Mouse (Mus musculus) midbrain, embryonic 10.5 days (tissue): ENCODE data around the gene Hdac9. TPM values are rescaled to one million over a fixed set of nuclear protein-coding genes. Genes with fewer than 3 reads are reported as not detected.

Source experiments
- DNase-seq: peaks from one replicate; pipeline ENCODE4 v3.0.0-alpha.2; 2017; ENCODE audit warnings: low spot score
- H3K27ac ChIP-seq: fragments of 300-500 bp; sonication (generic); replicated peaks from 2 replicates; pipeline ENCODE4 v1.5.1; 2016; ENCODE audit warnings: mild to moderate bottlenecking
- H3K27me3 ChIP-seq: fragments of 300-500 bp; sonication (generic); 2 replicates; pipeline ENCODE4 v1.6.1; 2016; ENCODE audit warnings: low read depth, mild to moderate bottlenecking; ENCODE audit not compliant: poor library complexity, severe bottlenecking
- H3K36me3 ChIP-seq: fragments of 300-500 bp; sonication (generic); 2 replicates; pipeline ENCODE4 v1.6.1; 2016; ENCODE audit warnings: mild to moderate bottlenecking, moderate library complexity
- H3K4me1 ChIP-seq: fragments of 300-500 bp; sonication (generic); 2 replicates; pipeline ENCODE4 v1.6.1; 2016
- H3K4me3 ChIP-seq: fragments of 300-500 bp; sonication (generic); 2 replicates; pipeline ENCODE4 v1.5.1; 2016; ENCODE audit warnings: mild to moderate bottlenecking, moderate library complexity
- H3K9me3 ChIP-seq: fragments of 300-500 bp; sonication (generic); replicated peaks from 2 replicates; pipeline ENCODE4 v1.6.1; 2016; ENCODE audit warnings: mild to moderate bottlenecking
- WGBS: fragments of 180-500 bp; shearing (Covaris S2); methylation state at CpG from one replicate; pipeline ENCODE4 v1.1.7; 2016; 5-methylcytosine and 5-hydroxymethylcytosine counted together
- polyA plus RNA-seq: library from polyadenylated mRNA; unstranded; fragments of >200 nt; fragmentation: Nextera tagmentation; extraction: Ambion mirVana; gene quantifications from 2 replicates; pipeline ENCODE4 v1.2.1, GENCODE M21; 2016

The Hdac9 gene
- polyA plus RNA-seq, 1 experiment from 2014 or later: 7.9 TPM

- H3K27me3 ChIP-seq: no peaks in the 10 kb centered on the region
- H3K27ac ChIP-seq: no peak overlapping the region
- 94% methylated on average over 1 of the region's 1 CpGs for WGBS
- no peaks in the 10 kb centered on the region for H3K9me3 ChIP-seq
- no peak overlapping the region for H3K4me3 ChIP-seq
- no peak for DNase-seq
- H3K4me1 ChIP-seq: no peaks in the 10 kb centered on the region
- H3K36me3 ChIP-seq: no peaks in the 10 kb centered on the region
These were observed 589.8 kb downstream of the Hdac9 start for GRCm38 (mm10) chr12:34327111-34327510.

- Histone ChIP-seq H3K27me3 (no peaks in the 10 kb centered on the region), H3K4me3 (no peak overlapping the region), H3K36me3 (no peaks in the 10 kb centered on the region), H3K9me3 (no peaks in the 10 kb centered on the region), H3K27ac (no peak overlapping the region), H3K4me1 (no peaks in the 10 kb centered on the region)
- DNase-seq: no peak
- WGBS: 88% methylated on average over 15 of the region's 15 CpGs
These were observed 604.7 kb downstream of the Hdac9 start for GRCm38 (mm10) chr12:34312113-34312719.

- peaks cover 8% of the 10 kb centered on the region; the same call in 1 of the 2 replicates for H3K4me1 ChIP-seq
- H3K27me3 ChIP-seq: no peaks in the 10 kb centered on the region
- H3K36me3 ChIP-seq: no peaks in the 10 kb centered on the region
- no peak overlapping the region for H3K27ac ChIP-seq
- H3K9me3 ChIP-seq: no peaks in the 10 kb centered on the region
- DNase-seq: no peak
- WGBS: 46% methylated on average over 3 of the region's 3 CpGs
- H3K4me3 ChIP-seq: no peak overlapping the region
These were observed 611.4 kb downstream of the Hdac9 start for GRCm38 (mm10) chr12:34305453-34305852.

- Histone ChIP-seq H3K27ac (no peak overlapping the region), H3K4me3 (no peak overlapping the region), H3K36me3 (no peaks in the 10 kb centered on the region), H3K9me3 (no peaks in the 10 kb centered on the region), H3K4me1 (no peaks in the 10 kb centered on the region), H3K27me3 (no peaks in the 10 kb centered on the region)
- WGBS: 89% methylated on average over 7 of the region's 7 CpGs
- DNase-seq: no peak
These were observed 624.5 kb downstream of the Hdac9 start for GRCm38 (mm10) chr12:34292346-34292745.

- no peak overlapping the region for H3K27ac ChIP-seq
- H3K9me3 ChIP-seq: no peaks in the 10 kb centered on the region
- WGBS: 88% methylated on average over 2 of the region's 2 CpGs
- DNase-seq: no peak
- no peaks in the 10 kb centered on the region for H3K27me3 ChIP-seq
- no peak overlapping the region for H3K4me3 ChIP-seq
- no peaks in the 10 kb centered on the region for H3K36me3 ChIP-seq
- no peaks in the 10 kb centered on the region for H3K4me1 ChIP-seq
These were observed 629.7 kb downstream of the Hdac9 start for GRCm38 (mm10) chr12:34287218-34287617.

- Histone ChIP-seq H3K36me3 (no peaks in the 10 kb centered on the region), H3K9me3 (no peaks in the 10 kb centered on the region), H3K27me3 (no peaks in the 10 kb centered on the region), H3K4me3 (no peak overlapping the region), H3K27ac (no peak overlapping the region), H3K4me1 (no peaks in the 10 kb centered on the region)
- no peak for DNase-seq
These were observed 632.0 kb downstream of the Hdac9 start for GRCm38 (mm10) chr12:34284888-34285287.

GRCm38 (mm10) chr12:34284396-34284795 lies 632.5 kb downstream of the Hdac9 start:
- no peak for DNase-seq
- WGBS: 93% methylated on average over 3 of the region's 3 CpGs

GRCm38 (mm10) chr12:34278822-34279221 lies 638.1 kb downstream of the Hdac9 start:
- no peaks in the 10 kb centered on the region for H3K27me3 ChIP-seq
- H3K9me3 ChIP-seq: no peaks in the 10 kb centered on the region
- H3K4me3 ChIP-seq: no peak overlapping the region
- no peaks in the 10 kb centered on the region for H3K36me3 ChIP-seq
- H3K4me1 ChIP-seq: no peaks in the 10 kb centered on the region
- DNase-seq: no peak
- no peak overlapping the region for H3K27ac ChIP-seq
- WGBS: 94% methylated on average over 12 of the region's 12 CpGs

More at GRCm38 (mm10) chr12:34284396-34284795, 632.5 kb downstream of the Hdac9 start:
- Histone ChIP-seq H3K4me1 (no peaks in the 10 kb centered on the region), H3K4me3 (no peak overlapping the region), H3K36me3 (no peaks in the 10 kb centered on the region), H3K27me3 (no peaks in the 10 kb centered on the region), H3K27ac (no peak overlapping the region), H3K9me3 (no peaks in the 10 kb centered on the region)

- Histone ChIP-seq H3K4me1 (0 out of 2 replicates have a peak, but pooled peaks cover 3% of the 10 kb centered on the region), H3K9me3 (no peaks in the 10 kb centered on the region), H3K27me3 (no peaks in the 10 kb centered on the region), H3K4me3 (no peak overlapping the region), H3K36me3 (no peaks in the 10 kb centered on the region), H3K27ac (no peak overlapping the region)
- DNase-seq: no peak
- 89% methylated on average over 1 of the region's 1 CpGs for WGBS
These were observed 643.1 kb downstream of the Hdac9 start for GRCm38 (mm10) chr12:34273816-34274215.

GRCm38 (mm10) chr12:34270096-34270495 lies 646.8 kb downstream of the Hdac9 start:
- Histone ChIP-seq H3K4me3 (no peak overlapping the region), H3K36me3 (no peaks in the 10 kb centered on the region), H3K9me3 (no peaks in the 10 kb centered on the region), H3K27ac (no peak overlapping the region), H3K27me3 (no peaks in the 10 kb centered on the region), H3K4me1 (0 out of 2 replicates have a peak, but pooled peaks cover 3% of the 10 kb centered on the region)
- 84% methylated on average over 6 of the region's 6 CpGs for WGBS
- no peak for DNase-seq

- 0 out of 2 replicates have a peak, but pooled peaks cover 3% of the 10 kb centered on the region for H3K4me1 ChIP-seq
- H3K9me3 ChIP-seq: no peaks in the 10 kb centered on the region
- H3K36me3 ChIP-seq: no peaks in the 10 kb centered on the region
- H3K27me3 ChIP-seq: no peaks in the 10 kb centered on the region
- no peak overlapping the region for H3K27ac ChIP-seq
- 78% methylated on average over 13 of the region's 13 CpGs for WGBS
- peak; percentile 20 for DNase-seq
- no peak overlapping the region for H3K4me3 ChIP-seq
These were observed 647.3 kb downstream of the Hdac9 start for GRCm38 (mm10) chr12:34269472-34270040.

GRCm38 (mm10) chr12:34259651-34260050 lies 657.2 kb downstream of the Hdac9 start:
- H3K27ac ChIP-seq: no peak overlapping the region
- H3K27me3 ChIP-seq: no peaks in the 10 kb centered on the region
- H3K4me1 ChIP-seq: no peaks in the 10 kb centered on the region
- no peak overlapping the region for H3K4me3 ChIP-seq
- no peaks in the 10 kb centered on the region for H3K36me3 ChIP-seq
- WGBS: 86% methylated on average over 4 of the region's 4 CpGs
- H3K9me3 ChIP-seq: no peaks in the 10 kb centered on the region
- DNase-seq: no peak

- Histone ChIP-seq H3K4me1 (no peaks in the 10 kb centered on the region), H3K27me3 (no peaks in the 10 kb centered on the region), H3K4me3 (no peak overlapping the region), H3K9me3 (no peaks in the 10 kb centered on the region), H3K27ac (no peak overlapping the region), H3K36me3 (no peaks in the 10 kb centered on the region)
- no peak for DNase-seq
- WGBS: 81% methylated on average over 1 of the region's 1 CpGs
These were observed 667.7 kb downstream of the Hdac9 start for GRCm38 (mm10) chr12:34249160-34249559.
